Mouse (Mus musculus): ENCODE measurements at regions not wholly inside any gene's neighbourhood (a gene's known extent, or its start where the extent isn't known, plus 50 kb on each side); places are given as distances from the start of the nearest gene placed in this dataset.

DNA sequence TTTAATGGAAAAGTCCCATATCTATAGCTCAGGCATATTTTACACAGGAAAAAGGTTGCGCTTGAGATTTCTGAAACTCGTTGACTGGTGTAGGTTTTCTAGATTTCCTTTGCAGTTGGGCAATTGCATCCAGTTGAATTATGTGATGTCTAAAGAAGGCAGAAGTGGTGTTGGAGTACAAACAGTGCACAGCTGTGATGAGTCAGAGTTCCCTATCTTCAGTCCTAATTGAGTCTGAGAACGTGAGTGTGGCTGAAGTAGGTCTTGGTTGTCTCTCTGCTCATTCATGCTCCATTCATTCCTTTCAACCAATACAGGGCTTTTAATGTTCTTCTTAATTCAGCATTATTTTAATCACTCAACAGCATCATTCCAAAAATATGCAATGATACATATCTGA is 142.9 kb upstream of the Dpyd start:
- DNase-seq (ENCODE audit: low spot score), result no peak
- intact Hi-C loops (cut with DNase I), result no loop called here

DNA sequence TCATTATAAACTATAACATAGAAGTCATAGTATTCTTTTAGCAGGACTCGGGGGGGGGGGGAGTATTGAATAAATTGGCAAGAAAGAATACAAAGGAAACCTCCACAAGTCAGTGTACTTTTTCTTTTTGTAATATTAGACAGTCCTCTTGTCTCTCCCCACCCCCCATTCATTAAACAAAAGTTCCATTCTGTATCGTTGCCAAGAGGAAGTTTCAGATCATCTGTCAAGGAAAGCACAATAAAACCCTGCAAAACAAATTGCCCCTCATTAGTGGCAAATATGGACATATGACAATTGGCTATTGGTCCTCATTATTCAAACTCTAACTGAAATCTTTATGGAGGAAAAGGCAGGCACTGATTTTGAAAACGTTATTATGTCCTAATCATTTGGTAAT is 140.2 kb upstream of the Dpyd start:
- DNase-seq (ENCODE audit: low spot score), result no peak
- intact Hi-C loops (cut with DNase I), result no loop called here

GRCm38 (mm10) chr3:118425748-118426147 is 136.2 kb upstream of the Dpyd start:
- no peak for DNase-seq (ENCODE audit: low spot score)
- intact Hi-C loops (cut with DNase I), result no loop called here

DNA sequence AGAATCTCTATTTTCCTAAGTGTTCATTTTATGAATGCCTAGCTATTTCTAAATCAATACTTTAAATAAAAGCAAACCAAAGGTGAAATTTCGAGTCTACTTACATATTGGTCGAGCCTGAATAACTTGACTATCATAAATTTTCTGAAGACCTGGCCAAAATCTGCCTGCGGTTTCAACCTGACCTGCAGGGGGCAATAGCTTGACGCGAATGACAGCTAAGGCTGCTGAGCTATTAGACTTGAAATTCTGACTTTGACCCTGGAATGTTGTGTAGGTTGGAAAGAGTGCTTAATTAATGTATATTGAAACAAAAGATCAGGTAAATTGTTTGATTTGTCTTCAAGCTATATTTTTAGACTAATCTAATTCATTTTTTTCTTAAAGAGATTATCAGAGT is 133.4 kb upstream of the Dpyd start:
- DNase-seq (ENCODE audit: low spot score), result no peak
- intact Hi-C loops (cut with DNase I), result loop anchor here (2.0 kb wide), 1 partner anchor 1764 kb away; no protein-coding TSS in a partner anchor

DNA sequence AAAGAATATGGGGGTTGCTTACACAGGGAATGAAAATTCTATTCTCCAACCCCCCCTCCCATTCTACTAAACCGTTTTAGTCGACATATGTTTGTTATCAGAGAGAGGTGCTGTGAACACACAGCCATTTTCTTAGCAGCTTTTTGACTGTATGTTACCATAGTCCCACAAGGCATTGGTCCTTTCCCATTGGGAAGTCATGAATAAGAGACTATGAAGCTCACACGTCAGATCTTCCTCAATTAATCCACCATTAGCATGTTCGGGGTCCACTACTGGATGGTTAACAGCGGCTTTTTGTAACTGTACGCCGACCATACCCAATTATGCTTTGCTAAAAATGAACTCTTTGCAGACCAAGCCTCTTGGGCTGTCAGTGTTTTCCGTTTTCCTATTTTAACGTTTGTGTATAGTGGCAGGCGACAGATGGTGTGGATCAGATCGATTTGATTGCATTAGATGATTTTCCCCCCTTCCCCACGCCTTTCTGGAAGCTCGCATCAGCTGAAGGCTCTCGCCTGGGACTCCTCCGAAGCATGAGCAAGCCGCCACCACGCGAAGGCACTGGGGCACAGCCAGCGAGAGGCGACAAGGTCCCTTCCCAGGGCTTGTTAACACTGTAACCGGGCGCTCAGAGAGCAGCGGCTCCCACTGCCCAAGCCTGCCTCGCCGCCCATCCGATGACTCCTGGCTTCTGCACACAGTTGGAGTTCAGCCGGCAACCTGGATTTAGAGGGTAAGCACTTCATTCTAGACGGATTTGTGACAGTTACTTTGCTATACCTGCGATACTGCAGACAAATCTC is 131.9 kb upstream of the Dpyd start:
- intact Hi-C loops (cut with DNase I), result loop anchor here (2.0 kb wide), 1 partner anchor 1763 kb away; no protein-coding TSS in a partner anchor
- no peak for DNase-seq (ENCODE audit: low spot score)

- no peak for DNase-seq (ENCODE audit: low spot score)
- intact Hi-C loops (cut with DNase I), result no loop called here
Measured at GRCm38 (mm10) chr3:118430631-118430906, 131.4 kb upstream of the Dpyd start.

DNA sequence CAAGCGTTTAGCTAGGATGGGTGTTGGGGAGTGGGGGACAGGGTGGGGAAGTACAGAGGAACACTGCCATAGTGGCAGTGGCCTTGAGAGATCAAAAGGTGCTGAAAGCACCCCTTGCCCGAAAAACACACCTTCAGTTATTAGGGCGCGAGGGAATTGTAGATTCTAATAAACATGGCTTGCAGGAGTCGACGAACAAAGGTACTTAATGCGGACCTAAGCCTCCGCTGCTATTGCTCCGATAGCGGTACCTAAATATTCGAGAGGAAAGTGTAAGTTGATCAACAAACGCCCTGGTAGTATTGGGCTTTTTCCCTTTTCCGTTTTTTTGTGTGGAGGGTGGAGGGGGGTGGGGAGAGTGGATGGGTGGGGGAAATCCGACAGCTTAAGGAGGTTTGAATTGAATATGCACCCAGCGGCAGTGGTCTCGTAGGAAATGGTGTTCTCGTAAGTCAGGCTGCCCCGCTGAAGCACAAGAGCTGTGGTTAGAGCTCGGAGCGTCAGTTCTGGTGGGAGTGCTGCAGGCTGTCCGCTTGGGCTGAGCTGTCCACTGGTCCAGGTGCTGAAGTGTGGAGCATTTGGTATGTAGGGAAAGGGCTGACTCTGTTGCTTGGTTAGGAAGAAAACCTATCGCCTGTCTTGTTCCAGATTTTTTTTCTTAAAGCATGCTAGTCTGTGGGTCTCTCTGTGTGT is 130.8 kb upstream of the Dpyd start:
- no peak for DNase-seq (ENCODE audit: low spot score)
- intact Hi-C loops (cut with DNase I), result no loop called here

GRCm38 (mm10) chr3:118433441-118434021 is 128.4 kb upstream of the Dpyd start:
- intact Hi-C loops (cut with DNase I), result no loop called here
- no peak for DNase-seq (ENCODE audit: low spot score)

- no peak for DNase-seq (ENCODE audit: low spot score)
- intact Hi-C loops (cut with DNase I), result no loop called here
Measured at GRCm38 (mm10) chr3:118434311-118434710, 127.6 kb upstream of the Dpyd start.

GRCm38 (mm10) chr3:118434847-118435246 is 127.1 kb upstream of the Dpyd start:
- DNase-seq (ENCODE audit: low spot score), result no peak
- intact Hi-C loops (cut with DNase I), result no loop called here

GRCm38 (mm10) chr3:118435248-118435647 is 126.7 kb upstream of the Dpyd start:
- no peak for DNase-seq (ENCODE audit: low spot score)
- intact Hi-C loops (cut with DNase I), result no loop called here

- DNase-seq (ENCODE audit: low spot score), result no peak
- intact Hi-C loops (cut with DNase I), result no loop called here
Measured at GRCm38 (mm10) chr3:118443742-118444332, 118.1 kb upstream of the Dpyd start.

DNA sequence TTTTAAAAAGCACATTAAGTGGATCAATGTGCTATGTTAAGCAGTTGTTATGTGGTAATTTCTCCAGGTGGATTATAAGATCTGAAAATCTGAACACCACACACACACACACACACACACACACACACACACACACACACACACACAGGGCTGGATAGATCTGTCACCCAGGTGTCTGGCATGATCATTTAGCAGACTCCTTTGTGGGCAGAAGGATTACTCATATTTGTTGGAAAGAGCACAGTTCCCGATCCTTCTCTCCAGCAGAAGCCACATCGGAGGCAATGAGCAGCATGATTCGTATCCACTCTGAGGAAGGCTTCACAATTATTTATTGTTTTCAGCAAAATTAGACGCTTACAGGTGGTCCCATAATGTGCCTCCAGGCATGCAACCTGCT is 116.6 kb upstream of the Dpyd start:
- intact Hi-C loops (cut with DNase I), result no loop called here
- DNase-seq (ENCODE audit: low spot score), result no peak

- intact Hi-C loops (cut with DNase I), result no loop called here
- no peak for DNase-seq (ENCODE audit: low spot score)
Measured at GRCm38 (mm10) chr3:118459636-118460035, 102.3 kb upstream of the Dpyd start.

DNA sequence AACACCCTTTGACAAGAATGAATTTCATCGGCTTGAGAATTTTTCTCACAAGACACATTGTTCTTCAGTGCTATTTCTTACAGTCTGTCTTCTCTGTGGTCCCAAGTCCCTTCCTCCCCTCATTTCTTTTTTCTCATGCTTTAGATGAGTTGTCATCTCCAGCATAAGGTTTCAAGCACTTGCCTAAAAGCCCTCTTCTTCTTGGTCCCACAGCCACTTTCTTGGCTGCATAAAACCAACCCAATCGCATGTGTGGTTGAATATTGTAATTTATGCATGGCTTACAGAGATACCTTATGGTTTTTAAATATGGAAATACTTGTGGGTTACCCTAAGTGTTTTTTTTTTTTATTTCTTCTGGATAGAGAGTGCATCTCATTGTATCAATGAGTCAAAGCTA is 96.3 kb upstream of the Dpyd start:
- intact Hi-C loops (cut with DNase I), result no loop called here
- no peak for DNase-seq (ENCODE audit: low spot score)

DNA sequence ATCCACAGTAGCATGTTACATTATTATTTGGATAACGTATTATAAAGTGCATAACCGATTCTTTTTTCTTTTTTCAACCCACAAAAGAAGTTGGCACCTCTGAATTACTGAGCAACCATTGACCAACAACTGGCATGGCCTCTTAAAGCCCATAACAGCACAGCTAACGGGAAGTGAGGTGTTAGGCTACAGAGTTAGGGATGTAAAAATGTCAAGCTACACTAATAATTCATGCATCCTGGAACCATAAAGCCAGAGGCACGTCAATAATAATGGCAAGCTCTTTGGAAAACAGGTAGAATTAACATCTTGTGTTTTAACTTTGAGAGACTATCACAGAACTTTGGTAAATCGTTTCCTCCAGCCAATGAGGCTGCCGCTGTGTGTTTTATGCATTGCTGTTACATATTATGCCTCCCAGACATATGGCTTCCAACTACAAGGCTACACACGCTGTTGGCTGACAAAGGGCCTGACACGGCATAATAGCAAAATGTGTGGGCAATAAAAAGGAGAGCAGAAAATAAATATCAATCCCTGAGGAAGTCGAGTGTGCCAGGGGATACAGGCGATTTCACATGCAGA is 89.6 kb upstream of the Dpyd start:
- intact Hi-C loops (cut with DNase I), result no loop called here
- no peak for DNase-seq (ENCODE audit: low spot score)

DNA sequence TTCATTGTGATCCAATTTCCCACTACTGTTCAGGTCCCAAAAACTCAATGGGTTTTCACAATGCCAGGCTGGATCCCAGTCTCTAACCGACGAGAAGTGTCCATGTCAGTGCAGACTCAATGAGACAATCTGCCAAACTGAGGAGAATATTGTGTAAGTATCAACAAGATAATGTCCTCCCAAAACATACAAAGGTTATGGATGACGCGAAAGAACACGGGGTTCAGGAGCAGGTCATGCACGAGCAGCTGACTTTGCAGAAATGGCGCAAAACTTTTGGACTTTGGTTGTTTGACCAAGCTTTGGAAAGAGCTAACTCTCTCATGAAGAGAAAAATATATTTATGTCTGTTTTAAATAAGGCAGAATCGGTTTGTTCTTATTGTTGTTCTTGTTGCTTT is 83.9 kb upstream of the Dpyd start:
- intact Hi-C loops (cut with DNase I), result no loop called here
- DNase-seq (ENCODE audit: low spot score), result no peak

- DNase-seq (ENCODE audit: low spot score), result no peak
- intact Hi-C loops (cut with DNase I), result no loop called here
Measured at GRCm38 (mm10) chr3:118480515-118481248, 81.2 kb upstream of the Dpyd start.

GRCm38 (mm10) chr3:118485966-118486365 is 76.0 kb upstream of the Dpyd start:
- intact Hi-C loops (cut with DNase I), result no loop called here
- no peak for DNase-seq (ENCODE audit: low spot score)

GRCm38 (mm10) chr3:118487408-118487807 is 74.5 kb upstream of the Dpyd start:
- DNase-seq (ENCODE audit: low spot score), result no peak
- intact Hi-C loops (cut with DNase I), result no loop called here
